Mouse (Mus musculus) ES-E14 (cell line): ENCODE measurements around the gene Shisal2b.

Source experiments
- HCFC1 ChIP-seq: IDR thresholded peaks from 2 replicates; pipeline ENCODE4 v1.6.1; 2012; ENCODE audit warnings: low read length, inconsistent platforms, borderline replicate concordance; ENCODE audit not compliant: insufficient read depth
- ZC3H11A ChIP-seq: IDR thresholded peaks from 2 replicates; pipeline ENCODE4 v1.6.1; 2012; ENCODE audit warnings: low read depth, mild to moderate bottlenecking, inconsistent platforms, low read length, borderline replicate concordance

GRCm38 (mm10) chr13:104832811-104833210 is 30.9 kb downstream of the Shisal2b start:
- TF ChIP-seq HCFC1: no peak
- no peak for TF ChIP-seq ZC3H11A
